In genomic region chr4:54338556-54338955, GRCm38 (mm10) we compare ENCODE assay signal across 15 mouse cellular contexts.
DNase-seq lines count a peak whose midpoint lies in the region; ATAC-seq and TF ChIP-seq lines count a peak whose summit lies in the region.
"Had no signal": no experiment of that assay in that cellular context is flagged by ENCODE, and none has a peak within 500 bp of the region (broad histone marks: within the 10 kb centered on the region; RNA-seq: fewer than 3 reads in every experiment).

No protein-coding gene starts in this region.

- peak; percentile 86 for ATAC-seq in frontal cortex, adult (ENCODE audit: low TSS enrichment)
- ATAC-seq in kidney, postnatal 0 days (replicated peaks; ENCODE audit: low FRiP score, low read depth) = no peak
- no peak for ATAC-seq in inflammation-experienced regulatory T-cells, adult 6 months
- ATAC-seq: forebrain, embryonic 14.5 days; hindbrain, embryonic 16.5 days; liver, embryonic 12.5 days; midbrain, embryonic 13.5 days had no signal

- 32% methylated on average over 1 of the region's 1 CpGs for WGBS in kidney, postnatal 0 days

- no peak for DNase-seq in frontal cortex, postnatal 25 days (ENCODE audit: low spot score in 2 of 2)
- DNase-seq in layer of hippocampus, adult 2 months (ENCODE audit: low spot score in 2 of 2) = no peak
- DNase-seq in layer of hippocampus, postnatal 10 days (ENCODE audit: low spot score in 2 of 2) = no peak
- peak; percentile 90 for DNase-seq in Muller cell, postnatal 12 days (ENCODE audit: inconsistent ontology term)
- peak; percentile 35 for DNase-seq in kidney, postnatal 0 days (ENCODE audit: low spot score)
- DNase-seq in right cerebral cortex, postnatal 36 days (ENCODE audit: low spot score in 2 of 2) = no peak
- DNase-seq: gastrocnemius, postnatal 36 days; lung, postnatal 4 days had no signal

- no peak overlapping the region for H3K4me3 ChIP-seq in layer of hippocampus, adult 2 months
- H3K4me3 ChIP-seq in kidney, postnatal 0 days (replicated peaks; ENCODE audit: low read depth, low read length) = no peak overlapping the region
- H3K4me3 ChIP-seq: liver, embryonic 12.5 days; midbrain, embryonic 13.5 days; neural tube, embryonic 12.5 days had no signal

- H3K4me2 ChIP-seq in kidney, postnatal 0 days (ENCODE audit: low read length) = no peak overlapping the region
- H3K4me2 ChIP-seq: liver, embryonic 12.5 days; midbrain, embryonic 13.5 days; neural tube, embryonic 12.5 days had no signal

- no peaks in the 10 kb centered on the region for H3K27me3 ChIP-seq in kidney, postnatal 0 days (ENCODE audit: insufficient read depth, low read length)
- H3K27me3 ChIP-seq: liver, embryonic 12.5 days; midbrain, embryonic 13.5 days; neural tube, embryonic 12.5 days had no signal

- TF ChIP-seq CTCF in layer of hippocampus, adult 2 months (conservative IDR thresholded peaks at IDR 0.05) = no peak
- no peak for TF ChIP-seq CTCF in kidney, postnatal 0 days (IDR thresholded peaks at IDR 0.05; ENCODE audit: low read depth)

- peak overlapping the region; percentile 57; the same call in 1 of the 2 replicates for H3K27ac ChIP-seq in layer of hippocampus, adult 2 months
- H3K27ac ChIP-seq in kidney, postnatal 0 days = no peak overlapping the region
- H3K27ac ChIP-seq: liver, embryonic 12.5 days; midbrain, embryonic 13.5 days; neural tube, embryonic 12.5 days had no signal

- H3K9me3 ChIP-seq in kidney, postnatal 0 days (replicated peaks; ENCODE audit: low read length) = no peaks in the 10 kb centered on the region
- H3K9me3 ChIP-seq: liver, embryonic 12.5 days; midbrain, embryonic 13.5 days; neural tube, embryonic 12.5 days had no signal

- no peaks in the 10 kb centered on the region for H3K36me3 ChIP-seq in kidney, postnatal 0 days (ENCODE audit: insufficient read depth, low read length)
- H3K36me3 ChIP-seq: liver, embryonic 12.5 days; midbrain, embryonic 13.5 days; neural tube, embryonic 12.5 days had no signal

- H3K4me1 ChIP-seq in kidney, postnatal 0 days (replicated peaks; ENCODE audit: insufficient read depth, low read length) = no peaks in the 10 kb centered on the region
- H3K4me1 ChIP-seq: liver, embryonic 12.5 days; neural tube, embryonic 12.5 days had no signal

- H3K9ac ChIP-seq in kidney, postnatal 0 days (ENCODE audit: low read depth, low read length) = no peak overlapping the region
- H3K9ac ChIP-seq: liver, embryonic 12.5 days; midbrain, embryonic 13.5 days; neural tube, embryonic 12.5 days had no signal

Comparison
In these comparisons a context has a peak if more than half of its experiments do, and no peak if none do; other contexts are left out.
1. DNase-seq: peak in Muller cell, postnatal 12 days (single experiment) and kidney, postnatal 0 days (single experiment); none in frontal cortex, postnatal 25 days (0 of 2), layer of hippocampus, adult 2 months (0 of 2), layer of hippocampus, postnatal 10 days (0 of 2) and right cerebral cortex, postnatal 36 days (0 of 2).